Mouse (Mus musculus) cortical plate, adult 2 months (tissue): ENCODE measurements around the gene Sclt1. TPM values are rescaled to one million over a fixed set of nuclear protein-coding genes. Genes with fewer than 3 reads are reported as not detected.

ENCODE experiments used
- H3K27ac ChIP-seq: fragments of 200-500 bp; 2 replicates; pipeline ENCODE4 v1.5.1; 2012; ENCODE audit warnings: low read length, control low read depth, inconsistent platforms; ENCODE audit not compliant: insufficient read depth
- H3K4me1 ChIP-seq: fragments of 200-500 bp; 2 replicates; pipeline ENCODE4 v1.6.1; 2011; ENCODE audit warnings: low read length; ENCODE audit not compliant: control insufficient read depth, insufficient read depth
- H3K4me3 ChIP-seq: fragments of 200-500 bp; 2 replicates; pipeline ENCODE4 v1.5.1; 2011; ENCODE audit warnings: mild to moderate bottlenecking, low read length, control low read depth; ENCODE audit not compliant: insufficient read depth
- CTCF ChIP-seq: fragments of 200-500 bp; IDR thresholded peaks from 2 replicates; pipeline ENCODE4 v1.5.1; 2011; ENCODE audit warnings: mild to moderate bottlenecking, control low read depth, low read length; ENCODE audit not compliant: insufficient read depth; ENCODE audit errors: extremely low read depth
- POLR2A ChIP-seq: fragments of 200-500 bp; IDR thresholded peaks from 2 replicates; pipeline ENCODE4 v1.6.1; 2011; ENCODE audit warnings: mild to moderate bottlenecking, low read length, control low read depth; ENCODE audit not compliant: insufficient read depth; ENCODE audit errors: extremely low read depth
- polyA plus RNA-seq: library from polyadenylated mRNA; depleted of rRNA; stranded (reverse); fragments of >200 nt; gene quantifications from 2 replicates; pipeline ENCODE4 v1.2.3, GENCODE M21; 2012

The Sclt1 gene
- polyA plus RNA-seq, 1 experiment, result 11.6 TPM

DNA sequence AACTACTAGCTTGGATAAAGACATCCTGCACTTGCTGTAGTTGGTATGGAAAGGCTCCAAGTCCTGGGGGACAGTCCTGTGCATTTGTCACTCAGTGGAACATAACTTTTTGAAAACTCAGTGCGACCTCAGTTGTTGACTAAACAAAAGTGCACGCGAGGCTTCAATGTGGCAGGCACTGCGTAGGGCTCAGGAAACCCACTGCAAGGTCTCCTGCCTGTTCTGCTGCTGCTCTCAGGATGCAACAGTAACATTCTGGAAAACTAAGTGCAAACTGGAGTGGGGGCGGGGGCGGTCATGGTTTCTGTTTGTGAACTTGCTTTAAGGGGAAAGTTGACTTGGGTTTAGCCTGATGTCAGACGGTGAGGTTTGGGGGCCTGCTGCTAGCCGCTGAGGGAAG lies 134.8 kb downstream of the Sclt1 start:
- TF ChIP-seq CTCF (no peak), POLR2A (no peak)
- no peak overlapping the region for H3K27ac ChIP-seq
- H3K4me3 ChIP-seq, result no peak overlapping the region
- H3K4me1 ChIP-seq, result peaks cover 2% of the 10 kb centered on the region

DNA sequence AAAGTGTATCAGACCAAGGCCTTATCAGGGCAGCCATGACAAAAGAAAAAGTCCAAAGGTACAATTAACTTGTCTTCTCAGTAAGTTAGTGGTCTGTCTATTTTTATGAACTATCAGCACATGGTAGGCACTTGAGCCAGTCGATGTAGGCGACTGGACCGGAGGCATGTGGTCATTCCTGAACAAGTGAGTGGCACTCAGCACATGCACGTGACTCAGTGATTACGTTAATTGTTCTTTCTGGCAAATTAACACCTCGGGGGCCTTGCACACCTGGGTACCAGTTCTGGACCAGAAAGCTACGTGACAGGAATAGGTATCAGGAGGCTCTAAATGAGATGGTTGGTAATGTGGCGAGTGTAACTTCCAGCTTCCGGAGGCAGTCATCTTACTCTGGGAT lies 135.3 kb downstream of the Sclt1 start:
- Histone ChIP-seq H3K4me1 (peaks cover 2% of the 10 kb centered on the region), H3K27ac (no peak overlapping the region), H3K4me3 (no peak overlapping the region)
- TF ChIP-seq POLR2A, result no peak
- no peak for TF ChIP-seq CTCF

DNA sequence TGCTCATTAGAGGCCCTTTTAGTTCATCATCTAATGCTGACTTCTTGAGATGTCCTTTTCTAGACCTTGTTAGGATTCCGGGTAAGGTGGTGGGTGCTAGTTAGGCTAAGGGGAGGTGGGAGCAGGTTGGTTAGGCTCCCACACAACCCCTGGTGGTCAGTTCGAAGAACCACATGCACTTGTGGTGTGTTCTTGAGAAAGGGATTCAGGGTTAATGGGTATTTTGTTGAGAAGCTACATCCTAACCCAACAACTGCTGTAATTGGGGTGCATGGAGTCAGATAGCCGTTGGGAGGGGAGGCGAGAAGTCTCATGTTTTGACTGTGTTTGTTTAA lies 136.0 kb downstream of the Sclt1 start:
- TF ChIP-seq POLR2A, result no peak
- TF ChIP-seq CTCF, result no peak
- Histone ChIP-seq H3K4me1 (peaks cover 2% of the 10 kb centered on the region), H3K27ac (no peak overlapping the region), H3K4me3 (no peak overlapping the region)

DNA sequence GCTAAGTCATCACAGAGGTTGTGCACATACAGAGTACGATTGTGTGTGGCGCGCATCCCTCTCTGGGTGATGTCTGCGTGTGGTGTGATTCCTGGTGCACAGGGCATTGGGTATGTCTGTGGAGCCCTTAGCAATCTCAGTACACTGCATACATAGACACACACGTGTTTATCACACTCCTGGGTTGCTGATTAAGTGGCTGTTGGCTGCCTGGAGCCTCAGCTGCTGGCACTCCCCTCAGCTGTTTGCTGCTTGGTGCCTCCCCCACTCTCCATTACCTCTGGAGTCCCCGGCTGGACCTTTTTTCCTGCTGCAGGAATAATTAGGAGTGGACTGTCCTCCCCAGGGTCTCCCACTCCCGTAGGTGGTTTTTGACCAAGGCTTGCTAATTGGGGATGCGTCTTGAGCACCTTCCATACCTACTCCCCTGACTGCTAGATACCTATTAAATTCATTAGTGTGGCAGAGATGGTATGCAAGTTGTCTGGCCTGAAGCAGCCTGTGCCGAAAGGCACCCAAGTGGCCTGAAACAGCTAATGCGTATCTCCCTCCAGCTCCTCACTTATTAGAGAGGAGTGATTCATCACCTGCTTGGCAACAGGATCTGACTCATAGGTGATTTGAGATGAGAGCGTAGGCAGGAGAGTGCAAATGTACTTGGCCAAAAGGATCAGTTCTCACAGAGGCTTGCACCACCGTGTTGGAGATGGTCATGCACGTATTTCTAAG lies 136.5 kb downstream of the Sclt1 start:
- H3K4me3 ChIP-seq, result no peak overlapping the region
- no peak for TF ChIP-seq CTCF
- TF ChIP-seq POLR2A, result no peak
- H3K27ac ChIP-seq, result no peak overlapping the region

DNA sequence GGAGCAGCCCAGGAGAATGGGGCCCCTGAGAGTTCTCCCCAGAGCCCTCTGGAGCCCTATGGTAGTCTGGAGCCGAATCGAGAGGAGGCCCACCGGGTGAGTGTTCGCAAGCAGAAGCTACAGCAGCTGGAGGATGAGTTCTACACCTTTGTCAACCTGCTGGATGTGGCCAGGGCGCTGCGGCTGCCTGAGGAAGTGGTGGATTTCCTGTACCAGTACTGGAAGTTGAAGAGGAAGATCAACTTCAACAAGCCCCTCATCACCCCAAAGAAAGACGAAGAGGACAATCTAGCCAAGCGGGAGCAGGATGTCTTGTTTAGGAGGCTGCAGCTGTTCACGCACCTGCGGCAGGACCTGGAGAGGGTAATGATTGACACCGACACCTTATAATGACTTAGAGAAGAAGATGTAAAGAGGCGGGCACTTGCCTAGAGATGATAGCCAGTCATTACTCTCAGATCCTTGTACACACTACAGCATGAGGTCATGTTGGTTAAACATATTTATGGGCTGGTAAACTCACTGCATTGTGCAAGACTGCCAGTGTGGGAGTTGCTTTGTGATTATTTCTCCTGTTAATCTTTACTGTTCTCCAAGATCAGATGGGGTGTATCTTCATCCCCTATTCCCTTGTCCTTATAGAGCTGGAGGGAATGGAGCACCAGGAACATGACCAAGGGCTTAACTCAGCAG lies 137.5 kb downstream of the Sclt1 start:
- Histone ChIP-seq H3K27ac (no peak overlapping the region), H3K4me3 (no peak overlapping the region), H3K4me1 (peaks cover 2% of the 10 kb centered on the region)
- TF ChIP-seq POLR2A (no peak), CTCF (no peak)

More for the DNA sequence above, 136.5 kb downstream of the Sclt1 start:
- H3K4me1 ChIP-seq, result peaks cover 2% of the 10 kb centered on the region

DNA sequence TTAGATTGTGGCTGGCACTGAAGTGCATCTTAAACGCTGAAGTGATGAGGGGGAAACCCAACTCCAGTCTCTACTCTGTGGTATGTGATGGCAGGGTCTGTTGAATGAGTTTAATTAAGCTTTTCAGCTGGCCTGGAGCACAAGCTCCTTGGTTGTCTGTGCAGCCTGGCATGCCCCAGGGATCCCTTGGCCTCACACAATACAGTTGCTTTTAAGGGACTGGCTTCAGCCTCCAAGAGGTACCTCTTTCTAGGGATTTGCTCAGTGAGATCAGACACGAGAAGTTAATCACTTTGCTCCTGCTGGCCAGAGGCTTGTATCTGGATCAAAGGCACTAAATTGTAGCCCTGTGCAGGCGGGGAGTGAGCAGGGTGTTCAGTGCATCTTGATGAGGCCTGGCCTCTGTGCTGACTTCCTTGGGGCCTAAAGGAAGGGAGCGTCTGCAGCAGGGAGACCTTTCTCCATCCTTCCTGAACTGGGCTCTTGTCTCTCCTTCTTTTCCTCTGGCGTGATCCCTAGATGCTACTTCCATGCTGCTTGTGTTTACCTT lies 138.8 kb downstream of the Sclt1 start:
- Histone ChIP-seq H3K4me3 (no peak overlapping the region), H3K4me1 (peaks cover 2% of the 10 kb centered on the region), H3K27ac (no peak overlapping the region)
- TF ChIP-seq CTCF (no peak), POLR2A (no peak)

DNA sequence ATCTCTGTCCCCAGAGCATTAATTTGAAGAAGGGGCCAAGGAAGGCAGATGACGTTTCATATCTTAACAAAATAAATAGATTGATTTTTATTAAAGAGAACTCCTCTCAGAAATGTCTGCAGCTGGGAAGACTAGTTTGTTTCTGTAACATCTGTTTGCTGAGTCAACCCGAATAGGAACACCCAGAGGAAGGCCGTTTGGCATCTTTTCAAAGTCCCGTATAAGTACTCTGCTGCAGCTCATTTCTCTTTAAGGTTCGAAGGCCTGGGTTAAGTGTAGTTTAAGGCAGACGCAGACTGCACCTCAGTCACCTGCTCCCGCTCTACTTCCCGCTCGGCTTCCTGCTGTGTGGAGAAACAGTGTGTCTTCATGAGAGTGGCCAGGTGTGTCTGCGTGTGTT lies 139.4 kb downstream of the Sclt1 start:
- TF ChIP-seq CTCF (no peak), POLR2A (no peak)
- no peak overlapping the region for H3K27ac ChIP-seq
- H3K4me1 ChIP-seq, result peaks cover 2% of the 10 kb centered on the region
- no peak overlapping the region for H3K4me3 ChIP-seq

DNA sequence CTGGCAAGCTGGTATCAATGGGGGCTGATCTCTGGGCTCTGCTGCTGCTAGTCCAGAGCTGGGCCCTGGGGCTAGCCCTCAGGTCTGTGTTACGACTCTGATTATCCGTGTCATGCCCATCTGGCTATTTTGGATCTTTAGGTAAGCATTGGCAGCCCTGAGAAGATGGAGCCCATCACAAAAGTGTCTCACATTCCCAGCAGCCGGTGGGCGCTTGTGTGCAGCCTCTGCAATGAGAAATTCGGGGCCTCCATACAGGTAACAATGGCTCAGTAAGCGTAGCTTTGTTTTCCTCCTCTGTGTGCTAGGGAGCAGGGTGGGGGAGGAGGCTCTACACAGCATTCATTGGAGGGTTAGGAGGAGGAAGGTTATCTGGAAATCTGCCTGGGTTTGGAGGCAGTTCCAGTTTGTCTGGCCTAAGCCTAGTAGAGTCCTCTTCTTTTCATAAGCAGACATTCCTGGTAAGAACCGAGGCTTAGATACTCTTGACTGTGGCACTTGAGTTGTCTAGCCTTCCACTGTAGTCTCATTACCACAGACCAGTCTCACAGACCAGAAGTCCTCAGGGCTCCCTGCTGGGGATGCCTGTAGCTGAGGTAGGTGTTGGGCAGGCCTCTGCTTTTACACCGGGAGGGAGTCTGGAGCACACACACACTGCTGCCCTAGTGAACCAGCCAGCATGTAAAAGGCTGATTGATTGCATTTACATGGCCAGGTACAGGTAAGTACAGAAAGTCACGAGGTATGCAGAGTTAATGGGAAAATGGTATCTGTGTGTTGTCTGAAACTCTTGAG lies 140.9 kb downstream of the Sclt1 start:
- H3K4me3 ChIP-seq, result no peak overlapping the region
- no peak overlapping the region for H3K27ac ChIP-seq
- TF ChIP-seq CTCF (no peak), POLR2A (no peak)
- H3K4me1 ChIP-seq, result peaks cover 2% of the 10 kb centered on the region

DNA sequence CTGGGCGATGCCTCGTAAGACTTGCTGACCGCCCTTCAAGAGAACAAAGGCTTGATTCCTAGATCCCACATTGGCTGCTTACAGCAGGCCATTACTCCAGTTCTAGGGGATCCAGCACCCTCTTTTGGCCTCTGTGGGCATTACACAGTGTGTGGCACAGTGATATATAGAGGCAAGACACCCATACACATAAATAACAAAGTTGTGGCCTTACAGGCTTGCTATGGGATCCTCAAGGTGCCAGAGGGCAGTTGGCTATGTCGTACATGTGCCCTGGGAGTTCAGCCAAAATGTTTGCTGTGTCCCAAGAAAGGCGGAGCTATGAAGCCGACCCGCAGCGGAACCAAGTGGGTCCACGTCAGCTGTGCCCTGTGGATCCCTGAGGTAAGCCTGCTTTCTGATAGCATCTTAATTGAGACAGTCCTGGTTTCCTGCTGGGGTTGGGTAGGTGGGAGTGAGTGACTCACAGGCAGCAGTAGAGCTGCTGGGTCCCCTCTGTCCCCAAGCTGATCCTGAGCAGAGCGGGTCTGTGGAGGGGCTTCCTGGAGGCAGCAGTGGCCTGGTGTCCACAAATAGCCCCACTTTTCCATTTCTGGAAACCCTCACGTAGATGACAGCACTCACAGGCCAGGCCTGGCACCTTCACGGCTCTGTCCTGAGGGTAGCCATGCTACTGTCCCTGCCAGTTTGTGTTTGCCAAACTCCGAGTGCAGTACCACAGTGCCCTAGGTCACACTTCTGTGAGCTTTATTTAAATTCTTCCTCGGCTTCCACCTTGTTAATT lies 142.3 kb downstream of the Sclt1 start:
- no peak overlapping the region for H3K4me3 ChIP-seq
- H3K4me1 ChIP-seq, result no peaks in the 10 kb centered on the region
- H3K27ac ChIP-seq, result no peak overlapping the region
- TF ChIP-seq CTCF (peak; percentile 68), POLR2A (no peak)
